9 mouse cellular contexts compared by ENCODE assay signal in the genomic region with DNA sequence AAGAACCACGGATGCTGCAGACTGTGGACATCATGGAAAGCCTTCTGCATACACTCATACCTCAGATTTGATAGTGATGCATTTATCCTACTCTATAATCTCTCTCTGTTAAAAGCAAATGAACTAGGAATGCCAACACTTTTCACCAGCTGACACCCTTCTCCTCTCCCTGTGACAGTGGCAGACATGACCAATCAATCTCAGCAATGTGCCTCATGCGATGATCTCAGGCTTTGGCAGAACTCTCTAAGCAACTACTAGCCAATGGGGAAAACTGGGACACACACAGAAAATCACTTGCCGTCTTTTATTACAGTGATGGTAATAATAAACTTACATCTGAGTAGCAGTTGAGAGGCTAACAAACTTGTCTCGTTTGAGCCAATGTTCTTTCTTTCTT.
"Had no signal": no experiment of that assay in that cellular context is flagged by ENCODE, and none has a peak within 500 bp of the region (broad histone marks: within the 10 kb centered on the region; RNA-seq: fewer than 3 reads in every experiment).

No protein-coding gene starts in this region.

- DNase-seq: forebrain, postnatal 0 days; gastrocnemius, postnatal 14 days; gastrocnemius, postnatal 36 days; heart, adult 2 months; heart, postnatal 36 days; kidney, adult 11 months; kidney, adult 2 months; kidney, adult 9 months; kidney, postnatal 25 days had no signal
